Mouse (Mus musculus) layer of hippocampus, adult 9-11 months (tissue): ENCODE measurements at regions not wholly inside any gene's neighbourhood (a gene's known extent, or its start where the extent isn't known, plus 50 kb on each side); places are given as distances from the start of the nearest gene placed in this dataset.

Experiments used
- DNase-seq: peaks from one replicate; pipeline ENCODE4 v3.0.0; 2022

DNA sequence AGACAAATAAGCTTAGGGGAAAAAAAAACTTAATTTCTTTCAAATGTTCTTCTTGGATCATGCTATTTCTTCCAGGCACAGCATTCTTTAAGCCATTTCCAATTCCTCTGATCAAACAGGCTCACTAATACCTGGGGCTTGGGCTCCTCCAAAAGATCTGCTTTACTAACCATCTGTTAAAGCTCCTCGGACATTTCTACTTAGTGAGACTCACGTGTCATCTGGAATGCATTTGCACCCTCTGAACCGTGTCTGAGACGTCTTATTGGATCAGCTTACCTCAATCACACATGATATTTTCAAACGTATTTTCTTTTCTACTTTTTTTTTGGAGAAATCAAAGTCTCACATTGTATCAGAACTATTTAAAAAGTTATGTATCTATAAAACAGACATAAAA, 132.4 kb downstream of the Npr3 start:
- no peak for DNase-seq

DNA sequence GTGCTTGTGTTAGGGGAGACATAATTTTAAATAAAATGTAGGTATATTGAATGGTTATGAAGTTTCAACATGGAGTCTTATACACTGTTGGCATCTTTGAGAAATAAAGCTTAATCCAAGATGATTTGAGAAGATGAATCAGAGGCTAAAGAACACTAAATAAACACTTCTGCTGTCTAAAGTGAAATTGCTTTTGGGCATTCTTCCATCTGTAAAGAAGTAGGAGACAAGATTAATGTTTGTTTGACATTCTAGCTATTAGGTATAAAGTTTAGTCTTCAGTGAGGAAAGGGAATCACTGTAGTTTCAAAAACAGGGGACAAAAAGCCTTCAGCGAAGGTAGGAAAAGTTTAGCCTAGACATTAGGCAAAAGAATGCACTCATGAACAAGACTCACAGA, 136.5 kb downstream of the Npr3 start:
- DNase-seq = no peak

DNA sequence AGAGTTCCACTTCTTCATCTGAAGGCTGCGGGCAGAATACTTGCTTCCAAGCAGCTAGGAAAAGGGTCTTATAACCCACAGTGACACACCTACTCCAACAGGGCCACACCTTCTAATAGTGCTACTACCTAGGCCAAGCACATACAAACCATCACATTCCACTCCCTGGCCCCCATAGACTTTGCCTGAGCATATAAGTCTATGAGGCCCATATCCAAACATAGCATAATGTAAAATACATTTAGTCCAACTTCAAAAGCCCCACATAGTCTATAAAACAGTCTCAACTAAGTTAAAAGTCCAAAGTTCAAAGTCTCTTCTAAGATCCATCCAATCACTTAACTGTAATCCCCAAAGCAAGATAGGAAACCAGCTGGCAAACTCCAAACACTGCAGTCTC, 149.1 kb downstream of the Npr3 start:
- DNase-seq = no peak

DNA sequence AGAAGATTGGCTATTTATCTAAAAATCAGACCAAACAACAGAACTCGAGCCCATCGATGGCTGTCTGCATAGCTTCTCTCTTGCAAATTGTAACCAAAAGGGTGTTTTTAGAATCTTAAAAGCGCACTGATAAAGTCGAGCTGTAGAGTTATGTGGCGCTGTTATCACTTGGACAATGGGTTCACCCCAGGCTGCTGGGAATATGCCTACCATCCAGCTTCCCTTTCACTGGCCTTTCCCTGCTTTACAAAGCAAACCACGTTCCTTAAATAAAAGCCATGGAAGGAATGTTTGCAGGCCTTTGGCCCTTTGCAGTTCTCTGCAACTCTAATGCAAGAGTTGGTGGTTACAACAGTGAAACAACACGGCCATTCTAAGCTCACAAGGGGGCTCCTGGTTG, 150.3 kb downstream of the Npr3 start:
- no peak for DNase-seq

DNA sequence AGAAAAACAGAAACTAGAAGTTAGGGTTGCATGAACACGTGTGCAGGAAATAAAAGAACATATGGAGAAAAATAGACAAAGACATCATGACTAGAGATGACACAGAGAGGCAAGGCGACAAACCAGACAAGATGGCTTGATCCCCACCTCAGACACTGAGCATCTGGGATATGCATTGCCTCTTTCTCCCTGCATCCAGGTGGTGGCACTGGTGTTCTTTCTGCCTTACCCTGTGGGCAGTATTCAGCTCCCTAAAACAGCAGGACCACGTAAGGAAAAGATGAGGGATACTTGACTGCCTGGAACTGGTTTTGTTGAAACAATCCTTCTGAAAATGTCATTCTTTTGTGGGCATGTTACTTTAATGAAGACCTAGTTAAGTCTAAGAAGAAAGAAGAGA, 153.9 kb downstream of the Npr3 start:
- DNase-seq = peak; percentile 41

DNA sequence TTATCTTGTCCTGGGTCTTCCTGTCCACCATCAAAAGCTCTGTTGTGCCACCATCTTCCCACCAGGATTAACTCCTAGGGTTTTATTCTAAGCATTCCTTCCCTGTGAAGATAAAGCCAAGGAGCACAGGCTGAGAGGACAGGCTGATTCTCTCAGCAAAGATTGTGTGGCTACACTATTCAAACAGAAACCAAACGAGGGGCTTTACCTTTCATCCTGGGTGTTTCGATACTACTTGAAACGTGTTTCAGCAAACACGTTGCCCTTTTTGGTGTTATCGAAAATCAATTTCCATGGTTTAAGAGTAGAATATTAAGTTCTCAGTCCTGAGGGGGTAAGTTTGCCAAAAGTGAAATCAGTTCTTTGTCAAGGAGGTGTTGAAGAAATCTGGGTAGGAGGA, 156.2 kb downstream of the Npr3 start:
- no peak for DNase-seq

DNA sequence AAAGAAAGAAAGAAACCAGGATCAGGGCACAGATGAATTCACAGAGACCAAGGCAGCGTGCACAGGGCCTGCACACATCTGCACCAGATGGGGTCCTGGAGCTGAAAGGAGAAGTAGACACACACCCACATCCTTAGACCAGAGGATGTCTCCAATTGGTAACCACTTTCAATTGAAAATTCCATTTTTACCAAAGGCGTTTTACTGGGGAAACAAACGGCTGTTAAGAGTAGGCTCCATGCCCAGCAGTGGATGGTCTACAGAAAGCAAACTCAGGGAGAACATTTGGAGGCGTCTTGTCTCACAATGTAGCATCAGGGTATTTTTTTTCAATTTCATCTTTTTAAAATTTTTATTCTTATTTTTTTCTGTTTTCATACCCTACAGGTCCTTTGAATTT, 157.6 kb downstream of the Npr3 start:
- peak; percentile 16 for DNase-seq

DNA sequence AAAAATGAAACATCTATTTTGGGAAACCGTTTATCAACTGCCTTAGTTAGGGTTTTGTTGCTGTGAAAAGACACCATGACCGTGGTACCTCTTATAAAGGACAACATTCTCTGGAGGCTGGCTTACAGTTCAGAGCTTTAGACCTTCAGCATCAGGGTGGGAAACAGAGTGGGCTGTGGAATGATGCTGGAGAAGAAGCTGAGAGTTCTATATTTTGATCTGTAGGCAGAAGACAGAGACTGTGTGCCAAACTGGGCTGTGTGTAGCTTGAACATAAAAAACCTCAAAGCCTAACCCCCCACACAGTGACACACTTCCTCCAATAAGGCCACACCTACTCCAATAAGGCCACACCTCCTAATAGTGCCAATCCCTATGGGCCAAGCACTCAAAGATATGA, 158.8 kb downstream of the Npr3 start:
- DNase-seq = no peak

DNA sequence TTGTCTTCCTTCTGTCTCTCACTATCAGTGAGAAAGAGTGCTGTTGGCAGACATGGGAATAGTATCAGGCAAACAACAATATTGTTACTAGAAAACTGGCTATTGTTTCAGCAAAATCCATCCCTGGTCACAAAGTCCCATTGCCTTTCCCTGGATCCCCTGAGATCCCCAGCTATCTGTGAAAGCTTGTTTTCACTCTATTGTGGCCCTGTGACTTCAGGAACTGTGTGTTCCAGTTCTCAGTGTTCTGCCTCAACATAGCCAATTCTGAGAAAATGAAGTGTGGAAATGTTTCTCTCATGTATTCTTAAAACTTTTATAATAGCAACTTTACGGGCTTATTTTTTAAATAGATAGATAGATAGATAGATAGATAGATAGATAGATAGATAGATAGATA, 160.3 kb downstream of the Npr3 start:
- DNase-seq = no peak

DNA sequence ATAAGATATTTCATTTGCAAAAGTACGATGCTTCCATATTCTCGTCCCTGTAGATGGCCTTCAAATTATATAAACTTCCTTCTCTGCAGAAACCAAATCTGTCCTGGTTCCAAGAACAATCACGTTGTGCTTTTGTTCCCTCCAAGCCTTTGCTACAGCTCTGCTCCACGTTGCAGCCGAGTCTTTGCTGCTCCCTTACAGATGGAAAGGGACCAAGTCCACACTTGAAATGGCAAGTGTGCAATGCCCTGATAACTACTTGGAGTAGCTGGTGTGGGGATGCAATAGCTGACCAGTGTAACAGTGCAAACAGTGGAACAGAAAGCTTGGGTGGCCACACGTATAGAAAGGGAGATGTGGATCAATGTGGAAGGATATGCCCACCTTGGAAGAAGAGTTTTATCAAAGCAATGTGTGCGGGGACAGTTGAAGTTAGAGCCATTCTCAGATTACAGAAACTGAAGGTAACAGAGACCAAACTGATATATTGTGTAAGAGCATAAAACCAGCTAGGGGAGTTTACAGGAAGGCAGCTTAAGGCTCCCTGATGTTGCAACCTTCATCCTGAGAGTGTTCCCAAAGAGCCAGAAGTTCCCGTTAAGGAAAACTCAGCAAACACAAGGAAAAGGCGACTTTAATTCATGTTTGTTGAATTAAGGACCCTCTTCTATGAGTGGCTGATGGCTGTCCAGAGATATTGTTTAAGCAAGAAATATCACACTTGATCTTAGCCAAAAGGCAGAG, 161.3 kb downstream of the Npr3 start:
- DNase-seq = no peak

DNA sequence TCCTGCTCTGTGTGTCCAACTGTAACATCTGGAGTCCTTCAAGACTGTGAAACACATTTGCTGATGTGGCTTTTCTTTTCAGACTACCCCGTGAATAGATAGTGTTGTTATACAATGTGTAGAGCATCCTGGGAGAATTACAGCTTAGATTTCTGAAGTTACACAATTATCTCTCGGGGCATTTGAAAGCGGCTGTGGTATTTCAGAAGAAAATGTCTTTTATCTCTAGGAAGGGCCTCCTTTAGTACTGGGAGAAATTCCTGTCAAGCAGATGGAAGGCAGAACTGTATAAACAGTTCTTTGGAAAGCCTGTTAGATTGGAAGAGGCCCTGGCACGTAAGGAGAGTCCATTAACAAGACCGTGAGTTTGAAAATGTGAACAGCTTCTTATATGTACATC, 162.2 kb downstream of the Npr3 start:
- DNase-seq = no peak

DNA sequence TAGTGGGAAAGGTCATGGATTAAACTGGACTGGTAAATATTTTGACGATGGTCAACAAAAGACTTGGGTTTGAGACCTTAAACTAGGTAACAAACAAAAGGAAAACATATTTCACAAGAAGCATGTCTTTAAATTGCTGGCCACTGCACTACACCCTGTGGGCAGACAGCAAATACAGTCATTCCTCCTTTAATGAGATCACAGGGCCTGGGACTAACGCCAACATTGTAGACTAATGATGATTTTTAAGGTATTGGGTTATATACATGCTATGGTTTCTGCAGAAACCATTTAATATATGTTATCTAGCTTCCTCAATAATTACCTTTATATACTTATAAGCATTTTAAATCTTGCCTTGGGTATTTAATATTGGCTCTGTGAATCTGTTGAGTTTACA, 162.8 kb downstream of the Npr3 start:
- no peak for DNase-seq

DNA sequence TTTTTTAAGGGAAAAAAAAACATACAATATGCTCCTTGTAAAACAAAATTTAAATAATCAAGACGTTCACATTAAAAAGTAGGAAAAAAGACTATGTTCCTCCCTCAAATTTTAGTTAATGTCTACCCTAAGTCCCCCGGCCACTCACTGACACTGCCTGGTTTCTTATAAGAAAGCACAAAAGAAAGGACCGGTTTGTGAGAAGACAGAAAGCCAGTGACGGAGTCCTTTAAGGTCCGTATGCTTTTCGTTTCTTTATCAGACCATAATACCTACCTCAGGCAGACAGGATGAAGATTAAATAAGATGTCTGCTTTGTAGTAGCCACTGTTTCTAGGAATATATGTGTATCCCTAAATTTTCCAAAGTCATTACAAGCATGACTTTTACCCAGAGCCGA, 164.3 kb downstream of the Npr3 start:
- DNase-seq = no peak

DNA sequence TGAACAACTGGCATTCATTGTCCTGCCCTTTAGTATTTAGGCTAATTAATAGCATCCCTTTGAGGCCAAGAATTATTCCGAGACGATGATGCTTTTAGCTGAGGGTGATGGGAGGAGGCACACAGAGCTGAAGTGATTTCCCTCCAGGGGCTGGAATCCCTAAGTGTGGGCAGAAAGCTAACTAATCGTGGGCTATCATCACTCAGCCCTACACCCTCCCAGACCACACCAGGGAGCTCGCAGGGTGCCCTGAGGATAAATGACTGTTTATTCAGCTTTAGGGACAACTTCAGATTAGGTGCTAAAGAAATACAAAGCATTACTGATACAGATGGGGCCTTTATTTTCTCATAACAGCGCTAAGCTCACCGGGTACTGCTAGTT, 164.7 kb downstream of the Npr3 start:
- no peak for DNase-seq

DNA sequence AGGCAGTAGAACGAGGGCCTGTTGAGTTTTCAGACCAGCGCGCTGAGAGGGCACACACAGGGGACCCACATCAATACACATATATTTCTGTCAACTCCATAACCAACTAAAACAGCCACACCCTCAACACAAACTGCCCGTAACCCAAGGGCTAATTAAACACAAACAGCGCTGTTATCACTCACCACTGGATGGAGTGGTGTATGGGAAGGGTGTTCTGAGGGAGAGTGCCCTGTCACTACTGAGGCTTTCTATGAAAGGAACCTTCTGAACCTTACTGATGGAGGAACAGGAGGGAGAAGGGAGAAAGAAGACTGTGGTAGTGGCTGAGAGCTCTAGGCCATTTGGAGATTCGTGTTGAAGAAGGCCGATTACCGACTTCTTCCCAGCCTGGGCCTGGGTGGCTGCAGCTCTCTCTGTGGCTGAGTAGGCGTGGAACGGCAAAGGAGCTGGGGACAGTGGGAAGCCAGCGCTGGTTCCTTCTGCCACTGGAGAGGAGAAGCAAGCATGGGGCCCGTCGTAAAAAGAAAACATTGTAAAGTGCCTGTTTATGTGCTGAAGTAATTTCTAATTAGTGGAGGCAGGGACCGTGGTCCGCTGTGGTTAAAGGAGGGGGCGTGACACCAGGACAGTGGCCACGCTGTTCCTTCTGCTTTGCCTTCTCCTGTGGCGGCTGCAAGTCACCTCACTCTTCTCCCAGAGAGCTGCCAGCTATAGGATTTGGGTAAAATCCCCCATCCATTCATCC, 165.3 kb downstream of the Npr3 start:
- DNase-seq = no peak

DNA sequence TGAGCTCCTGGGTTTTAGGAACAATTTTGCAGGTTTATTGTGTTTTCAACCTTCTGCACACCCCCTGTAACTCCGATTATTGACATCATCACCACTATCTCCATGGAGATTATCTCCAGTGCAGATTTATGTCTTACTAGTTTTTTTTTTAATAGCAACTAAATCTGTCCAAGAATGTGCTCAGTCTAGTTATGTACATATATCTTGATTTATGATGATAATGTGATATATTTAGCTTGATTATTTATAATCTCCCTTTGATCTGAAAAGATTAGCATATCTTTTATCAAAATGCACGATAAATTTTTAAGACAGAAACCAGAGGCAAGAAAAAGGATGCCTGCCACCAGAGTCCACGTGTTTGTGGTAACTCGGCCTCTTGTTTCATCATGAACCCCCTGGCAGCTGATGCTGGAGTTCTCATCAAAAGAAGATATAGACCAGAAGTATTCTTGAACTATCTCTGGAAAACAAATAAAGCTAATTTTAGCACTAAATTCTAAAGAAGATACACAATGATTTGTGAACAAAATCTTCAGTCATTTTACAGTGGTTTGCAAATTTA, 169.6 kb downstream of the Npr3 start:
- DNase-seq = no peak

DNA sequence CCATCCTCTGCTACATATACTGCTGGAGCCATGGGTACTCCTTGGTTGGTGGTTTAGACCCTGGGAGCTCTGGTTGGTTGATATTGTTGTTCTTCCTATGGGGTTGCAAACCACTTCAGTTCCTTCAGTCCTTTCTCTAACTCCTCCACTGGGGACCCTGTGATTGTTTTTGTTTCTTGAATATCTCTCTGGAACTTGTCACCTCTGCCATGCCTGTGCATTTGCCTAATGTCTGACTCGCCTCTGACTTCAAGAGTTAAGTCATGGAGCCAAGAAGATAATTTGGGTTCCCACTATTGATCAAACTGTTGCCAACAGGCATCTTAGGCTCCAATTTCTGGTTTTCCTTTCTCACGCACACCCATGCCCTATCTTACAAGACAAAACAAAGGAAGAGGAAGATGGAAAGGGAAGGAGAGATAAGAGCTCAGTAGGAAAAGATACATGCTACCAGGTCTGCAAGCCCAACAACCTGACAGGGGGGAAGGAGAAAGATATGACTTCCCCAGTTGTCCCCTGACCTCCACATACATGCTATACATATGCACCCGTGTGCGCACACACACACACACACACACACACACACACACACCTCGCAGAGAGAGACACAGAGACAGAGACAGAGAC, 172.3 kb downstream of the Npr3 start:
- DNase-seq = no peak

DNA sequence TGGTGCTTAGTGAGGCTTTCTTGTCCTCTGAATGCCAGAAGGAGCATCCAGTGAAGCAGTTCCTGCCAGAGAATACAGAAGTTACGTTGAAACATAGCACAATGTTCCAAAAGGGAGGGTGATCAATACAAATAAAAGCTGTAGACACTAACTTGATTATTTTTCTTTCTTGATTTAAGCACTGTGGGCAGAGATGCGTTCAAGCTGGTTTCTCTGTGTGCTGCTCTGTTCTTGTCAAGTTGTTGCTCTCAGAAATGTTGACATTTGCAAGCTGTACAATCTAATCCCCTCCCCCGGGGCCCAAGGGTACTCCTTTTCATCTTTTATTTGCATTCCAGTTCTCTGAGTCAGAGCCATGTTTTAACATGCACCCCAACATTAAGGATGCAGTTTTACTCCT, 177.7 kb downstream of the Npr3 start:
- DNase-seq = peak; percentile 54

DNA sequence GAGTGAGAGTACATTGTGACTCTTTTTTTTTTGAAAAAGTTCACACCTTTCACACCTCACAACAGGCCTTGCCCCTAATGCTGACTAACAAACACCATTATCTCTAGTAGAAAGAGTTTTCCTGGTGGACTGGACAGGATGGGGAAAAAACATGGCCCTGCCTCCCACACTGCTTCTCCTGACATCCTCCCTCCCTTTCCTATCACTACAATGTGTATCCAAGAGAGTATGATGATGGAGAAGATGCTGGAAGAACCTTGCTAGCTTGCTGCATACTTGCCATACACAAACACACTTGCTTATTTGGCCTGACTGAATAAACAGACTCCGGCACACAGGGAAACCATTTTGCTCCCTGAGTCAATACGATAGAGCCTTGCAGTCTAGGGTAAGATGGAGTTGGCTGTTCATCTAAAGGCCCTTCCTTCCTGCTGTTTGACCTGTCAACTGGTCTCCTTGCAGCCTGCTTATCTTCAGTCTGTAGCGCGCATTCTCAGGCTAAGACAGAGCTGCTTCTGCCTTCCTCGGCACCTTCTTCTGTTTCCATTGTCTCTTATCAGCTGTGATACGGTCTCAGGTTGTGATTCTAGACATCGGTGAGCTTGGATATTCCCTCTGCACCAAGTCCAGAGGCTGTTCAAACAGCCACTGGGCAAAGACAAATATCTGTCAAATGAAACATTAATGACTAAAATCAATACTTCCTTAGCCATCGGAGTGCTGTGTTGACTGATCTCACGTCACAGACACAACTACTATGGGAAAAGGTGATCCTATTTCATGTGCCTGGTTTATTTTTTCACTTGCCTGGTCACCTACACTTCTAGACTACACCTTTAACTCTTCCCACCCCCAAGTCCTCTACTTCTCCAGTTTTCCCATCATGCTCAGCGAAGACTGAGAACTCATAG, 181.2 kb downstream of the Npr3 start:
- DNase-seq = no peak

DNA sequence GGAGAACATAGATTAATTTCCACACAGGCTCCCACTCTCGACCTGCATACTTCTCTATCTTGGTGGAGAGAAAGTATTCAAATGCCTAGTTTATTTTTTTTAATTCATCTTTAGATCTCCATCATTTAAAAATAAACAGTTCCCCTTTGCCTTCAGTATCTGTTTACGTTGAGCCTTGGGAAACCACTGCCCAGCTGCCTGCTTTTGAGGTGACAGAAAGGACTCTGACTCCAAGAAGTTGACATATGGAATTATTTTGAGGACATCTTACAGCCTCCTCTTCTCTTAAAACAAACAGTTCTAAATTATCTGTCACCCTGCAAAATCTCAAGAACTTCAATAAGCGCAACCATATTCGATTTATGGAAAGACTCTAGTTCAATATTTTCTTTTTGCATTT, 186.4 kb downstream of the Npr3 start:
- DNase-seq = no peak

DNA sequence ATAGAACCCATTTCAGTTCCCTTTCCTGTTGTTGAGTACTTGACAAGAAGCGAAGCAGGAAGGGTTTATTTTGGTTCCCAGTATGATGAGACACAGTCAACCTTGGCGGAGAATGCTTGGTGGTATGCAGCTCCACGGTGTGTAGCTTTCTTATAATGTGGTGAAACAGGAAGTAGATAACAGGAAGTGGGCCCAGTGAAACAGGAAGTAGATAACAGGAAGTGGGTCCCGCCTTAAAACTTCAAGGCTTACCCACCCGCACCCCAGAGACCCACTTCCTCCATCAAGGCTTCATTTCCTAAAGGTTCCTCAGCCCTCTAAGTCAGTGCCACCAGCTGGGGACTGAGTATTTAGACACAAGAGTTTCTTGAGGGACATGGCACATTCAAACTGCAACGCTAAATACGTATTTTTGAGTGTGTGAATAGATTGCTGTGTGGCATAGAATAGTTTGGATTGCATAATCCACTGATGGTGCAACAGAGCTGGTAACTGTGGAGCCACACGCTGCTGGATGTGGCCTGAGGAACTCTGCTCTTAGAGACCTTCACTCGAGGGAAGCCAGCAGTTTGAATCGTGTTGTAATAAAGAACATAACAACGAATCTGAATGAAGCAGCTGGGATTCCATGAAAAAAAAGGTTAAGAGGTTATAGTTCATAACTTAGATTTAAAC, 190.8 kb downstream of the Npr3 start:
- DNase-seq = peak; percentile 13
